Mouse (Mus musculus): Measurements from ENCODE around the gene Nol11.

- TF ChIP-seq POLR2A (IDR thresholded peaks at IDR 0.05; ENCODE audit: insufficient read depth, low read depth, low read length) (no peak), CTCF (IDR thresholded peaks at IDR 0.05) (no peak)
Measured at GRCm38 (mm10) chr11:107215111-107215510, 25.9 kb upstream of the Nol11 start.
